Mouse (Mus musculus): ENCODE results near the gene Fam177a.
"Not testable (repeated sequence)": the region's sequence is repeated elsewhere in the genome, so short reads cannot be mapped to it uniquely, and the experiment has no call there.

DNA sequence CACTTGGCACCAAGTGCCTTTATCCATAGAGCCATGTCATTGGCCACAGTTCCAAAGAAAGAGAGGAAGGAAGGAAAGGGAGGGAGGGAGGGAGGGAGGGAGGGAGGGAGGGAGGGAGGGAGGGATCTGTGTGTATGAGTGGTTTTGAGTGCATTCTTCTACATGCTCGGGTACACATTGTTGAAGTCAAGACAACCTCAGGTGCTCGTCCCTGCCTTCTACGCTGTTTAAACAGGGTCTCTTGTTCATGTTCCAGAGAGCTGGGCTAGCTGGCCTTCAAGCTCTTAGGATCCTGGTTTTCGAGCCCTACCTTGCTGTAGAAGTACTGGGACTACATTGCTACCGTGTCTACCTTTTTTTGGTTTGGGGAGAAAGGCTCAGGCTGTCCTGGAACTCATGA lies 64.9 kb downstream of the Fam177a start:
- not testable (repeated sequence) for TF ChIP-seq CTCF (IDR thresholded peaks at IDR 0.05; ENCODE audit: low read depth, low read length); POLR2A (IDR thresholded peaks at IDR 0.05; ENCODE audit: insufficient read depth, low read length); EP300 (IDR thresholded peaks at IDR 0.05; ENCODE audit: insufficient read depth, low read depth, low read length)

Data from ES-Bruce4 (cell line).